Mouse (Mus musculus) olfactory bulb, adult 2 months (tissue): ENCODE results near the gene Gopc.

Source experiments
- CTCF ChIP-seq: fragments of 200-500 bp; IDR thresholded peaks from 2 replicates; pipeline ENCODE4 v1.5.1; 2012; ENCODE audit warnings: low read depth, mild to moderate bottlenecking, low read length, moderate library complexity; ENCODE audit not compliant: insufficient read depth
- POLR2A ChIP-seq: fragments of 200-500 bp; IDR thresholded peaks from 2 replicates; pipeline ENCODE4 v1.6.1; 2012; ENCODE audit warnings: mild to moderate bottlenecking, low read depth, low read length, moderate library complexity; ENCODE audit not compliant: insufficient read depth

GRCm38 (mm10) chr10:52383022-52383421 is 1.1 kb upstream of the Gopc start:
- TF ChIP-seq CTCF, result no peak
- TF ChIP-seq POLR2A, result no peak
